Mouse (Mus musculus) heart, postnatal 0 days (tissue): ENCODE results near the gene Elmo2.

Experiments
- CTCF ChIP-seq: IDR thresholded peaks from 2 replicates; pipeline ENCODE4 v1.5.1; 2016; ENCODE audit warnings: antibody characterized with exemption, control low read depth, low read depth
- EP300 ChIP-seq: IDR thresholded peaks from 2 replicates; pipeline ENCODE4 v1.6.1; 2016; ENCODE audit warnings: antibody characterized with exemption, low read depth

- no peak for TF ChIP-seq CTCF
- TF ChIP-seq EP300, result no peak
These were observed 3.4 kb upstream of the Elmo2 start for GRCm38 (mm10) chr2:165329703-165330102.
